Mouse (Mus musculus) intestine, postnatal 0 days (tissue): Measurements from ENCODE around the gene Rab34. TPM values are rescaled to one million over a fixed set of nuclear protein-coding genes. Genes with fewer than 3 reads are reported as not detected.
A peak's percentile ranks its signal among the peaks of the same experiment; 100 is the strongest.

ENCODE experiments used
- ATAC-seq: fragments of 200-750 bp; cut with Nextera tagmentation; 2 replicates; pipeline ENCODE4 v1.8.0; 2017; ENCODE audit warnings: mild to moderate bottlenecking, moderate TSS enrichment, moderate library complexity
- H3K27ac ChIP-seq: fragments of 300-500 bp; sonication (generic); 2 replicates; pipeline ENCODE4 v1.5.1; 2014; ENCODE audit warnings: mild to moderate bottlenecking, low read depth, low read length, moderate library complexity
- H3K27me3 ChIP-seq: fragments of 300-500 bp; sonication (generic); replicated peaks from 2 replicates; pipeline ENCODE4 v1.6.1; 2014; ENCODE audit warnings: low read length, mixed read lengths; ENCODE audit not compliant: control insufficient read depth, insufficient read depth
- H3K36me3 ChIP-seq: fragments of 300-500 bp; sonication (generic); 2 replicates; pipeline ENCODE4 v1.6.1; 2014; ENCODE audit warnings: mild to moderate bottlenecking, moderate library complexity; ENCODE audit not compliant: control insufficient read depth, insufficient read depth
- H3K4me1 ChIP-seq: fragments of 300-500 bp; sonication (generic); replicated peaks from 2 replicates; pipeline ENCODE4 v1.6.1; 2014; ENCODE audit warnings: antibody characterized with exemption, low read length, mixed read lengths; ENCODE audit not compliant: control insufficient read depth, insufficient read depth
- H3K4me2 ChIP-seq: fragments of 300-500 bp; sonication (generic); replicated peaks from 2 replicates; pipeline ENCODE4 v1.6.1; 2014; ENCODE audit warnings: low read depth, mild to moderate bottlenecking, moderate library complexity
- H3K4me3 ChIP-seq: fragments of 300-500 bp; sonication (generic); 2 replicates; pipeline ENCODE4 v1.5.1; 2014; ENCODE audit warnings: low read depth, low read length
- H3K9ac ChIP-seq: fragments of 300-500 bp; sonication (generic); 2 replicates; pipeline ENCODE4 v1.6.1; 2014; ENCODE audit warnings: mild to moderate bottlenecking, low read depth, low read length
- H3K9me3 ChIP-seq: fragments of 300-500 bp; sonication (generic); 2 replicates; pipeline ENCODE4 v1.6.1; 2016; ENCODE audit warnings: mixed run types; ENCODE audit not compliant: control insufficient read depth
- CTCF ChIP-seq: sonication (generic); IDR thresholded peaks from 2 replicates; pipeline ENCODE4 v1.5.1; 2016; ENCODE audit warnings: low read depth, mild to moderate bottlenecking, control low read depth, antibody characterized with exemption, moderate library complexity
- WGBS: fragments of 180-500 bp; shearing (Covaris S2); extraction: QIAGEN DNeasy Blood & Tissue Kit; methylation state at CpG from one replicate; pipeline ENCODE4 v1.1.7; 2014; 5-methylcytosine and 5-hydroxymethylcytosine counted together
- microRNA-seq: library from miRNA; unstranded; fragments of <30 nt; microRNA quantifications from one replicate; pipeline ENCODE4, GENCODE M21; 2016
- polyA plus RNA-seq: library from polyadenylated mRNA; unstranded; fragments of >200 nt; fragmentation: Nextera tagmentation; extraction: Ambion mirVana; gene quantifications from 2 replicates; pipeline ENCODE4 v1.2.1, GENCODE M21; 2015

Rab34 gene
- polyA plus RNA-seq, 1 experiment from 2014 or later = 33.9 TPM

DNA sequence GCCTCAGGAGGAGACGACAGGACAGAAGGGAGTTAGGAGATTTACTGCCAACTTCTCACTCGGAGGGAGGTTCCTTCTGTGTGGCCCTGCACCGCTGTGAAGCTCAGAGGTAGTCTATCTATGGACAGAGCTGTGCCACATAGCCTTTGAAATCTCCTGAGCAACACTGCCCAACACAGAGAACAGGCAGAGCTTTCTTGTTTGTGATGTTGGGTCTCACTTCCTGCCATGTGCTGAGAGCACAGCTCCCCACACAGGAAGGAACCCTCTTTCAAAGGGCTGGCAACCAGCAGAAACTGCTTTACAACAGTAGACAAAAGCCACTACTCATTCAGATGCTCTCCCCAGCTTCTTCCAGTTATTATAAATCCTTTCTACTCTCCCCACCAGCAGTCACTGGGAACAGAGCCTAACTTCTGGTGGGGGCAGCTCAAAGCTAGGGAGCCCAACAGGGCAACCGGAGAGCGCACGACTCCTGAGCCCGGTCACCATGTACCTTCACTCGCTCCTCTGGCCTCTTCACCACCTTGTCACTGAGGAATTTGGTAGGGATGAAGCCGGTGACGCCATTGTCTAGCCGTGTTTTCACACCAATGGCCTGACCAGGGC, 27.6 kb downstream of the Rab34 start:
- Histone ChIP-seq H3K9me3 (no peaks in the 10 kb centered on the region), H3K27ac (0 out of 2 replicates have a peak overlapping the region, but pooled peaks have one; percentile 35), H3K9ac (no peak overlapping the region), H3K4me1 (no peaks in the 10 kb centered on the region), H3K27me3 (no peaks in the 10 kb centered on the region), H3K36me3 (peaks cover 90% of the 10 kb centered on the region), H3K4me2 (no peak overlapping the region), H3K4me3 (no peak overlapping the region)
- ATAC-seq = no peak
- TF ChIP-seq CTCF = no peak
- whole genome bisulfite sequencing = 89% methylated on average over 11 of the region's 11 CpGs

GRCm38 (mm10) chr11:78223586-78223985, 35.4 kb downstream of the Rab34 start:
- 93% methylated on average over 4 of the region's 4 CpGs for WGBS
- no peaks in the 10 kb centered on the region for H3K9me3 ChIP-seq
- H3K4me3 ChIP-seq = no peak overlapping the region
- TF ChIP-seq CTCF = no peak
- H3K9ac ChIP-seq = no peak overlapping the region
- no peak overlapping the region for H3K27ac ChIP-seq
- H3K27me3 ChIP-seq = no peaks in the 10 kb centered on the region
- no peaks in the 10 kb centered on the region for H3K4me1 ChIP-seq
- no peak for ATAC-seq
- H3K36me3 ChIP-seq = peaks cover 96% of the 10 kb centered on the region
- H3K4me2 ChIP-seq = no peak overlapping the region

GRCm38 (mm10) chr11:78231518-78231917, 43.3 kb downstream of the Rab34 start:
- no peak for ATAC-seq
- H3K9me3 ChIP-seq = no peaks in the 10 kb centered on the region

GRCm38 (mm10) chr11:78240193-78240857, 52.1 kb downstream of the Rab34 start:
- WGBS = 84% methylated on average over 9 of the region's 9 CpGs
- Histone ChIP-seq H3K9me3 (no peaks in the 10 kb centered on the region), H3K27me3 (no peaks in the 10 kb centered on the region), H3K4me2 (no peak overlapping the region), H3K36me3 (peaks cover 13% of the 10 kb centered on the region), H3K4me3 (no peak overlapping the region), H3K4me1 (peaks cover 5% of the 10 kb centered on the region), H3K9ac (no peak overlapping the region), H3K27ac (no peak overlapping the region)
- TF ChIP-seq CTCF = no peak
- ATAC-seq = no peak

More at GRCm38 (mm10) chr11:78231518-78231917, 43.3 kb downstream of the Rab34 start:
- H3K4me2 ChIP-seq = no peak overlapping the region
- H3K27me3 ChIP-seq = no peaks in the 10 kb centered on the region
- WGBS = 92% methylated on average over 6 of the region's 6 CpGs
- H3K4me3 ChIP-seq = no peak overlapping the region
- H3K36me3 ChIP-seq = peaks cover 69% of the 10 kb centered on the region
- H3K27ac ChIP-seq = no peak overlapping the region
- H3K9ac ChIP-seq = no peak overlapping the region
- no peak for TF ChIP-seq CTCF
- H3K4me1 ChIP-seq = no peaks in the 10 kb centered on the region

Small RNA genes lying within 50 kb of the gene (microRNA-seq; reads per million reads assigned to microRNA genes)
- gene Mir7653 = not detected

Other genes with a start within 250 kb of the Rab34 start
- 7.2 and 8.4 TPM in 2 replicates for gene Phf12, start 205.7 kb upstream of the Rab34 start, polyA plus RNA-seq
- 4.4 and 5.2 TPM in 2 replicates for gene Dhrs13, start 156.2 kb upstream of the Rab34 start, polyA plus RNA-seq
- gene Flot2, start 150.5 kb upstream of the Rab34 start, polyA plus RNA-seq = 23.0 and 23.3 TPM in 2 replicates
- 12.2 and 13.0 TPM in 2 replicates for gene Eral1, start 108.0 kb upstream of the Rab34 start, polyA plus RNA-seq
- gene Fam222b, start 93.8 kb upstream of the Rab34 start, polyA plus RNA-seq = 10.6 and 11.5 TPM in 2 replicates
- gene Traf4, start 22.8 kb upstream of the Rab34 start, polyA plus RNA-seq = 30.8 and 30.9 TPM in 2 replicates
- 5.7 and 5.8 TPM in 2 replicates for gene Nek8, start 11.8 kb upstream of the Rab34 start, polyA plus RNA-seq
- gene Tlcd1, start 11.7 kb upstream of the Rab34 start, polyA plus RNA-seq = 14.1 and 16.1 TPM in 2 replicates
- 762 and 768 TPM in 2 replicates for gene Rpl23a, start 4.8 kb upstream of the Rab34 start, polyA plus RNA-seq
- gene Proca1, start 5.0 kb downstream of the Rab34 start, polyA plus RNA-seq = 0.77 and 1.1 TPM in 2 replicates
- 61.8 and 66.6 TPM in 2 replicates for gene Sdf2, start 57.3 kb downstream of the Rab34 start, polyA plus RNA-seq
- gene Supt6, start 57.6 kb downstream of the Rab34 start, polyA plus RNA-seq = 8.8 and 9.5 TPM in 2 replicates
- gene 2610507B11Rik, start 73.3 kb downstream of the Rab34 start, polyA plus RNA-seq = 49.9 and 54.9 TPM in 2 replicates
- gene BC030499, start 102.4 kb downstream of the Rab34 start, polyA plus RNA-seq = 0.07 TPM in 1 of 2 replicates, not detected in the other
- 4.5 and 4.6 TPM in 2 replicates for gene Spag5, start 113.1 kb downstream of the Rab34 start, polyA plus RNA-seq
- 9.3 and 9.4 TPM in 2 replicates for gene Aldoc, start 134.5 kb downstream of the Rab34 start, polyA plus RNA-seq
- gene Pigs, start 140.0 kb downstream of the Rab34 start, polyA plus RNA-seq = 58.6 and 60.8 TPM in 2 replicates
- 26.9 and 28.4 TPM in 2 replicates for gene Unc119, start 155.1 kb downstream of the Rab34 start, polyA plus RNA-seq
- not detected in 2 replicates for gene Foxn1, start 198.1 kb downstream of the Rab34 start, polyA plus RNA-seq
- gene Slc13a2, start 233.8 kb downstream of the Rab34 start, polyA plus RNA-seq = 31.4 and 36.6 TPM in 2 replicates